Mouse (Mus musculus): Measurements from ENCODE around the gene Cyp3a13.
"Not testable (repeated sequence)": the region's sequence is repeated elsewhere in the genome, so short reads cannot be mapped to it uniquely, and the experiment has no call there.

Gene Cyp3a13

GRCm38 (mm10) chr5:137921532-137921931 is at the start of gene Cyp3a13:
Cyp3a13 (minus strand) TSS chr5:137921619.
- ATAC-seq (ENCODE audit: insufficient number of reproducible peaks, low FRiP score, low TSS enrichment): no peak

- no peak for ATAC-seq (ENCODE audit: insufficient number of reproducible peaks, low FRiP score, low TSS enrichment)
Measured at GRCm38 (mm10) chr5:137966492-137966891, 45.1 kb upstream of the Cyp3a13 start.

GRCm38 (mm10) chr5:137962945-137963344 is 41.5 kb upstream of the Cyp3a13 start, which contains the start of gene Gjc3:
Gjc3 (minus strand) TSS chr5:137963098.
- ATAC-seq (ENCODE audit: insufficient number of reproducible peaks, low FRiP score, low TSS enrichment): no peak

- no peak for ATAC-seq (ENCODE audit: insufficient number of reproducible peaks, low FRiP score, low TSS enrichment)
Measured at GRCm38 (mm10) chr5:137956404-137956803, 35.0 kb upstream of the Cyp3a13 start.

- no peak for ATAC-seq (ENCODE audit: insufficient number of reproducible peaks, low FRiP score, low TSS enrichment)
Measured at GRCm38 (mm10) chr5:137951218-137951617, 29.8 kb upstream of the Cyp3a13 start.

- ATAC-seq (ENCODE audit: insufficient number of reproducible peaks, low FRiP score, low TSS enrichment): no peak
Measured at GRCm38 (mm10) chr5:137947303-137947702, 25.9 kb upstream of the Cyp3a13 start.

- no peak for ATAC-seq (ENCODE audit: insufficient number of reproducible peaks, low FRiP score, low TSS enrichment)
Measured at GRCm38 (mm10) chr5:137943133-137943532, 21.7 kb upstream of the Cyp3a13 start.

GRCm38 (mm10) chr5:137940948-137941347 is 19.5 kb upstream of the Cyp3a13 start:
- ATAC-seq (ENCODE audit: insufficient number of reproducible peaks, low FRiP score, low TSS enrichment): no peak

GRCm38 (mm10) chr5:137937238-137937637 is 15.8 kb upstream of the Cyp3a13 start:
- no peak for ATAC-seq (ENCODE audit: insufficient number of reproducible peaks, low FRiP score, low TSS enrichment)

- ATAC-seq (ENCODE audit: insufficient number of reproducible peaks, low FRiP score, low TSS enrichment): no peak
Measured at GRCm38 (mm10) chr5:137936486-137936885, 15.1 kb upstream of the Cyp3a13 start.

- ATAC-seq (ENCODE audit: insufficient number of reproducible peaks, low FRiP score, low TSS enrichment): not testable (repeated sequence)
Measured at GRCm38 (mm10) chr5:137933934-137934333, 12.5 kb upstream of the Cyp3a13 start.

GRCm38 (mm10) chr5:137928439-137928838 is 7.0 kb upstream of the Cyp3a13 start:
- ATAC-seq (ENCODE audit: insufficient number of reproducible peaks, low FRiP score, low TSS enrichment): no peak

- ATAC-seq (ENCODE audit: insufficient number of reproducible peaks, low FRiP score, low TSS enrichment): no peak
Measured at GRCm38 (mm10) chr5:137922171-137922570, 752 bp upstream of the Cyp3a13 start.

GRCm38 (mm10) chr5:137915550-137915949 is 5.9 kb downstream of the Cyp3a13 start:
- ATAC-seq (ENCODE audit: insufficient number of reproducible peaks, low FRiP score, low TSS enrichment): no peak

GRCm38 (mm10) chr5:137914508-137914907 is 6.9 kb downstream of the Cyp3a13 start:
- ATAC-seq (ENCODE audit: insufficient number of reproducible peaks, low FRiP score, low TSS enrichment): no peak

GRCm38 (mm10) chr5:137909564-137910262 is 11.7 kb downstream of the Cyp3a13 start:
- no peak for ATAC-seq (ENCODE audit: insufficient number of reproducible peaks, low FRiP score, low TSS enrichment)

- ATAC-seq (ENCODE audit: insufficient number of reproducible peaks, low FRiP score, low TSS enrichment): no peak
Measured at GRCm38 (mm10) chr5:137897812-137898211, 23.6 kb downstream of the Cyp3a13 start.

- ATAC-seq (ENCODE audit: insufficient number of reproducible peaks, low FRiP score, low TSS enrichment): no peak
Measured at GRCm38 (mm10) chr5:137892954-137893353, 28.5 kb downstream of the Cyp3a13 start.

- ATAC-seq (ENCODE audit: insufficient number of reproducible peaks, low FRiP score, low TSS enrichment): no peak
Measured at GRCm38 (mm10) chr5:137887666-137888065, 33.8 kb downstream of the Cyp3a13 start.

GRCm38 (mm10) chr5:137885894-137886293 is 35.5 kb downstream of the Cyp3a13 start:
- no peak for ATAC-seq (ENCODE audit: insufficient number of reproducible peaks, low FRiP score, low TSS enrichment)

GRCm38 (mm10) chr5:137883345-137883744 is 38.1 kb downstream of the Cyp3a13 start:
- no peak for ATAC-seq (ENCODE audit: insufficient number of reproducible peaks, low FRiP score, low TSS enrichment)

- ATAC-seq (ENCODE audit: insufficient number of reproducible peaks, low FRiP score, low TSS enrichment): no peak
Measured at GRCm38 (mm10) chr5:137882922-137883321, 38.5 kb downstream of the Cyp3a13 start.
